Mouse (Mus musculus) kidney, adult 18-20 months (tissue): ENCODE data around the gene Gpa33.

ENCODE experiments used
- DNase-seq: peaks from one replicate; pipeline ENCODE4 v3.0.0; 2021

The Gpa33 gene

DNA sequence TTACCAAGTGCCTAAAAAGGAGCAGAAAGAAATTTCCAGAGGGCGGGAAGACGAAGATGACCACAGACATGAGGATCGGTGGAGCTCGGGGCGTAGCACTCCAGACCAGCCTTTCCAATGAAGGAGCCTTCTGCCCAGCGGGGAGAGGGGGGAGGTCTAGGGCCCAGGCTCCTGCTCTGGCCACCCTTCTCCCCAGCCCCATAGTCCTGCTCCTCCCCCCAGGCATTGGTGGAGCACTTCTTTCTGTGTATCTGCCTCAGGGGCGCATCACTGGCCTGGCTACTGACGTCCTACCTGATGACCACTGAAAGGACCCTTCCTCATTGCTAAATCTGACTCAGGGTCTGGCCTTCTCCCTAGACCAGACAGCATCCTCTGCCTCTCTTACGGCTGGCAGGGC, 35.1 kb downstream of the Gpa33 start:
- no peak for DNase-seq

GRCm38 (mm10) chr1:166167405-166167804, 37.4 kb downstream of the Gpa33 start:
- DNase-seq: no peak

- no peak for DNase-seq
Observed at GRCm38 (mm10) chr1:166168017-166168416, 38.0 kb downstream of the Gpa33 start.

DNA sequence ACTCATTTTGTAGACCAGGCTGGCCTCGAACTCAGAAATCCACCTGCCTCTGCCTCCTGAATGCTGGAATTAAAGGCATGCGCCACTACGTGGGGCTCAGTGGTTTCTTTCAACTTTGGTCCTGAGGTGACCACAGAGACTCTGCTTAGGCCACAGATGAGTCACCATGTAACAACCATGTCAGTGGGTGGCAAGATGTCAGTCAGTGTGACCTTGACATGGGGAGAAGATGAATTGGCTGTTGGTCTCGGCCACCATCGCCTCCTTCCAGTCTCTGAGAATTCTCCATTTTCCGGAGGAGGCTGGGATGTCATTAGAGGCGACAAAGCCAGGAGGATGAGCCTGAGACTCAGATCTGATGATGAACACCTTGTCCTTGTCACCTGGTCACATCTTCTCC, 39.7 kb downstream of the Gpa33 start:
- DNase-seq: no peak

- DNase-seq: no peak
Observed at GRCm38 (mm10) chr1:166170852-166171251, 40.8 kb downstream of the Gpa33 start.

GRCm38 (mm10) chr1:166172992-166173391, 43.0 kb downstream of the Gpa33 start:
- DNase-seq: no peak

DNA sequence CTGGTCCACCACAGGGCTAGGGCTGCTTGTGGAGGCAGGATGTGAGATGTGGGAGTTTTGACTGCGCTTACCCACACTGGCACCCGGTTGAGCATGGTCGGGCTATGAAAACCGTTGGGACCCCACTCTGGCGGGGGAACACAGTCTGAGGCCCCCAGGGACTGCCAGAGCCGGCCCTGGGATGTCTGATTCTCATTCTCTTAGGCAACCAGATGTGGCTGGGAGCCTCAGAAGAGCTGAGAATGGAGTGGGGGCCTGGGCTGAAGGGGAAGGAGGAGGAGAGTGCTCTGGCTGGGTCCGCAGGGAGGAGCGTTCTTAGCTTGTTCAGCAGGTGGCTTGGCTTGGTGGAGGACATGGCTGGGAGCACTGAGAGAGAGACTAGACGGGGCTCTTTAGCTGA, 43.6 kb downstream of the Gpa33 start:
- DNase-seq: no peak

DNA sequence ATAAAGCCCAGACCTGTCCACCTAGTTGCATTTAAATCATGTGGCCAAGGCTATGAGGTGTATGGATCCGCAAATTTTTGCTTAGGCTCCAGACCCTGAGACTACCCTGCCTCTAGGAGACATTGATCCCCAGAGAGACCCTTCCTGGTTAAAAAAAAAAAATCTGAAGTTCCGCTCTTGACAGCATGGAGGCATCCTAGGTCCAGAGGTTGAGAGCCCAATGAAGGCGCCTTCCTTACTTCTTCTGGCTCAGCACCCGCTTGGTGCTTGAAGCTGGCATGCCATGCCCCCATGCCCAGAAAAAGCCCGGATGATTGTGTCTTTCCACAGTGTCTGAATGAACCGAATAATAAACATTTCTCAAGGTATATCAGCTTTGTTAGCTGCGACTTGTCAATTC, 51.5 kb downstream of the Gpa33 start:
- no peak for DNase-seq

GRCm38 (mm10) chr1:166182952-166183627, 53.1 kb downstream of the Gpa33 start:
- DNase-seq: no peak

DNA sequence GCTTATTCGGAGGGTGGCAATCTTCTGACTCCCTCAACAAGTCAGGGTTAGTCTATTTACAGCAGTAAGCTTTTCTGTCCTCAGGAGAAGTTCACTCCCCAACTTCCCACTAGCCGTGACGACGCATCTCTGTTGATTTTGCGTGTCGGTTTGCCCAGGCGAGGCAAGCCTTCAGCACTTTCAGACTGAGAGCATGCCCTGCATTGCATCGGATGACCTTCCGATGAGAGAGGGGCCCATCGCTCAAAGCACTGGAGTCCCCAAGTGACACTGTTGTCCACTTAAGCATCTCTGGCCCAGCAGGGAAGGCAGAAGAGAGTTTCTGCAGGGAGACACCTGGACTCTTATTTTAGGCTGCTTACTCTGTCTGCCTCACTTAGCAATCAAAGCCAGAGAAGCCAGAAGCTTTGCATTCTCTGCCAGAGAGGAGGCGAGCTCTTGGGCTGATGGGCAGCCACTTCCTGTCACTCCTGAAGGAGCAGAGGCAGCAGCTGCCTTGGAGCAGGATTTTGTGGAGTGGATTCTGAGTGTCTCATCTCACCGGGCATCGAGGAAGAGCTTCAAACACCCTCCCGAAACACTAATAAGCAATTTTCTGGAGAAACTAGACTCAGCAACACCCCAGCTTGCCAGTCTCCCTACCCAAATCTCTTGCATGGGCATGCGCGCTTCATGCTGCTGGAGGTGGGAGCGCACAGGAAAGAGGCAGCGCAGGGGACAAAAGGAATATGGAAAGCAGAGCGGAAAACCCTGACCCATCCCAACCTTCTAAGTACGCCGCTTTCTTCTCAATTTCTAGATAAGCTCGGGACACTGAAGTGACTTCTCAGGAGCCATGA, 54.6 kb downstream of the Gpa33 start:
- no peak for DNase-seq

DNA sequence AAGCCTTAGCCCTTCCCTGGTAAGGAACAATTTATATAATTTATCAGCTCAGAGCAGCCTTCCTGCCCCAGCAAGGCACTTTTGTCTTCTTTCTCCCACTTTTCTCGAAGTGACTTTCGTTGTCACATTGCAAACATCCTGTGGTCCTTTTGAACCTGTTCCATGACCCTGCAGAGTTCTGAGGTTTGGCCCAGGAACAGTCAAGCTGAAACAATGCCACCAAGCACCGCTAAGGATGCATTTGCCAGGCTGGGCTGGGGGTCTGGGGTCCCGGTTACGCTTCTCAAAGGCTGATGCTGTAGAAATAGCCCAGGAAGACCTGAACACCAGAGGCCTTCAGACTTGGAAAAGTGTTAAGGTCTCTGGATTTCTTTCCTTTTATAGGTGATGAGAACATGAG, 55.3 kb downstream of the Gpa33 start:
- DNase-seq: no peak

GRCm38 (mm10) chr1:166189821-166190220, 59.8 kb downstream of the Gpa33 start:
- DNase-seq: no peak

GRCm38 (mm10) chr1:166204171-166204570, 74.1 kb downstream of the Gpa33 start:
- DNase-seq: no peak

DNA sequence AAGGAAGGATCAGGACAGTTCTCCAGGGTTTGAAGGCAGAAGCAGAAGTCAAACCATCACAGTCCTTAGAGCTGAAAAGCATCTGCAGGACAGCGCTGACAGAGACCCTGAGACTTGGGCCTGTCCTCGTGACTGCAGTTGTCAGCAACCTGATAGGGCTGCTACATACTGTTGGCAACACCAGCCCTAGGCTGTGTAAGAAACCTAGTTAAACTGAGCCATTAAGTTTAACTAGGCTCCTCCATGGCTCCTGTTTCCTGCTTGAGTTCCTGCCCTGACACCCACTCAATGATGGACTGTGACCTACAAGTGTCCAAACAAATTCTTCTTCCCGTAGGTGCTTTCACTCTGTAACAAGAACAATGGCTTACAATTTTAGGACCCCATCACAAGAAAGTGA, 75.1 kb downstream of the Gpa33 start:
- DNase-seq: no peak

GRCm38 (mm10) chr1:166209371-166209770, 79.3 kb downstream of the Gpa33 start:
- DNase-seq: no peak

GRCm38 (mm10) chr1:166214181-166214580, 84.1 kb downstream of the Gpa33 start:
- DNase-seq: no peak
